Mouse (Mus musculus) kidney, embryonic 14.5 days (tissue): ENCODE results near the gene Tgfbr3. TPM values are rescaled to one million over a fixed set of nuclear protein-coding genes. Genes with fewer than 3 reads are reported as not detected.

Experiments used
- ATAC-seq: fragments of 200-750 bp; cut with Nextera tagmentation; 2 replicates; pipeline ENCODE4 v1.8.0; 2017; ENCODE audit warnings: moderate number of reproducible peaks, mild to moderate bottlenecking, moderate TSS enrichment, moderate library complexity; ENCODE audit not compliant: low FRiP score, low TSS enrichment
- H3K27ac ChIP-seq: fragments of 300-500 bp; sonication (generic); 2 replicates; pipeline ENCODE4 v1.5.1; 2014; ENCODE audit warnings: low read depth, mild to moderate bottlenecking, low read length, moderate library complexity, mixed read lengths
- H3K27me3 ChIP-seq: fragments of 300-500 bp; sonication (generic); 2 replicates; pipeline ENCODE4 v1.6.1; 2014; ENCODE audit warnings: mild to moderate bottlenecking, low read length; ENCODE audit not compliant: control insufficient read depth, insufficient read depth
- H3K36me3 ChIP-seq: fragments of 300-500 bp; sonication (generic); 2 replicates; pipeline ENCODE4 v1.6.1; 2014; ENCODE audit warnings: low read length, mixed read lengths; ENCODE audit not compliant: control insufficient read depth, insufficient read depth
- H3K4me1 ChIP-seq: fragments of 300-500 bp; sonication (generic); 2 replicates; pipeline ENCODE4 v1.6.1; 2014; ENCODE audit warnings: low read length, mixed read lengths; ENCODE audit not compliant: control insufficient read depth, insufficient read depth
- H3K4me2 ChIP-seq: fragments of 300-500 bp; sonication (generic); replicated peaks from 2 replicates; pipeline ENCODE4 v1.6.1; 2014; ENCODE audit warnings: low read depth, mild to moderate bottlenecking, low read length
- H3K4me3 ChIP-seq: fragments of 300-500 bp; sonication (generic); 2 replicates; pipeline ENCODE4 v1.5.1; 2014; ENCODE audit warnings: mild to moderate bottlenecking, low read length
- H3K9ac ChIP-seq: fragments of 300-500 bp; sonication (generic); 2 replicates; pipeline ENCODE4 v1.6.1; 2014; ENCODE audit warnings: low read depth, mild to moderate bottlenecking, low read length, moderate library complexity
- H3K9me3 ChIP-seq: fragments of 300-500 bp; sonication (generic); 2 replicates; pipeline ENCODE4 v1.6.1; 2016; ENCODE audit warnings: low read length; ENCODE audit not compliant: control insufficient read depth
- WGBS: fragments of 180-500 bp; shearing (Covaris S2); extraction: QIAGEN DNeasy Blood & Tissue Kit; methylation state at CpG from one replicate; pipeline ENCODE4 v1.1.7; 2014; 5-methylcytosine and 5-hydroxymethylcytosine counted together
- polyA plus RNA-seq: library from polyadenylated mRNA; unstranded; fragments of >200 nt; fragmentation: Nextera tagmentation; extraction: Ambion mirVana; gene quantifications from 2 replicates; pipeline ENCODE4 v1.2.1, GENCODE M21; 2014

Gene Tgfbr3
- polyA plus RNA-seq, 1 experiment from 2014 or later = 18.0 TPM

DNA sequence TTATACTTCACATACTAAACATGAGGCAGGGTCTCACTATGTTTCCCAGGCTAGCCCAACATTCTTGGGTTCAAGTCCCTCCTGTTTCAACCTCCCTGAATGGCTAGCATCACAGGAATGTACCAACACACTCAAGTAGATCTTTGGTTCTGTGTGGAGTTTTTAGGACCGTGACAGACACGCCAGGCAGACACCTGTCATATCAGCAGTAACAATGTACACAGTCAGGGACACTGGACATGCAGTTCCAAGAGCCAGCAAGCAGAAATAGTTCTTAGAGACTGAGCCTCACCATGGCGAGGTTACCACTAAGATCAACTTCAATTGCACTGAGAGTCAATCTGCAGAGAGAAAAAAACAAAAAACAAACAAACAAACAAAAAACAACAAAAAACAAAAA lies 22.9 kb downstream of the Tgfbr3 start:
- Histone ChIP-seq H3K9ac (no peak overlapping the region), H3K36me3 (no peaks in the 10 kb centered on the region; the same call in 1 of the 2 replicates), H3K27me3 (no peaks in the 10 kb centered on the region), H3K27ac (no peak overlapping the region), H3K4me1 (peaks cover 17% of the 10 kb centered on the region; the same call in 1 of the 2 replicates), H3K9me3 (no peaks in the 10 kb centered on the region), H3K4me2 (no peak overlapping the region), H3K4me3 (no peak overlapping the region)
- ATAC-seq = no peak
- 95% methylated on average over 3 of the region's 3 CpGs for WGBS

DNA sequence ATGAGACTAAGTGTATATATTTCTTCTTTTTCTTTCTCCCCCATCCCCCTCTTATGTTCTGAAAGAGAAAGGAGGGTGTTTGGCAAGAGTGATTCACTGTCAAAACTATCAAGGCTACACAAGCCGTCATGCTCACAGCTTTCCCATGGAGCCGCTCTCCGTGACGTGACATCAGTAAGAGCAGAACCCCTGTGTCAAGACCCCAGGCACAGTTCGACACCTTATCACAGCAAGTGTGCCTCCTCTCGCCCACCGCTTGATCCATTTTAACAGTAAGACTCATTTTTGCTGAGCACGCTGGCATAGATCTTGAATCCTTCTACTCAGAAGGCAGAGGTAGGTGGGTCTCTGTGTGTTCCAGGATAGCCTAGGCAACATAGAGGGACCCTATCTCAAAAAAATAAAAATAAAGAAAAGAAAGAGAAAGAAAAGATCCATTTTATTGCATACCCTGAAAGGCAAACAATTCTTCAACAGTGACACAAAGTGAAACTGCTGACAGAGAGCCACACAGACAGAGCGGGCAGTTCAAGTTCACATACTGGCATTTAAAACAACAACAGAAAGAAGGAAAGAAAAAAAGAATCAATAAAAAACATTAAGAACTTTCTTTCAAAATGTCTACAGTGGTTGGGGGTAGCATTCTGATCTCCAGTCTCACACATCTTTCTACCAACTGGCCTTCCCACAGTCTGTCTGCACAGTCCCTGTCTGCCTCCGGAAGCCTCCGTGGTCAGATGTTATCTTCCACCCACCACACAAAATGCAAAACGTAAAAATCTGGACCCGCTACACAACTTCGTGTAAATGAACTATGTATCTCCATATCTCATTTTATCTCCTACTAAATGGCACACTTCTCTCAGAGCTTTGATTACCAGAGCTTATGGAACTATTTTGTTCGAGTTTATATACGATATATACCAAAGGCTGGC lies 24.7 kb downstream of the Tgfbr3 start:
- Histone ChIP-seq H3K4me2 (no peak overlapping the region), H3K27ac (no peak overlapping the region), H3K9me3 (no peaks in the 10 kb centered on the region), H3K9ac (no peak overlapping the region), H3K4me3 (no peak overlapping the region), H3K27me3 (no peaks in the 10 kb centered on the region), H3K36me3 (no peaks in the 10 kb centered on the region; the same call in 1 of the 2 replicates), H3K4me1 (peaks cover 15% of the 10 kb centered on the region; the same call in 1 of the 2 replicates)
- 89% methylated on average over 16 of the region's 16 CpGs for WGBS
- ATAC-seq = no peak

DNA sequence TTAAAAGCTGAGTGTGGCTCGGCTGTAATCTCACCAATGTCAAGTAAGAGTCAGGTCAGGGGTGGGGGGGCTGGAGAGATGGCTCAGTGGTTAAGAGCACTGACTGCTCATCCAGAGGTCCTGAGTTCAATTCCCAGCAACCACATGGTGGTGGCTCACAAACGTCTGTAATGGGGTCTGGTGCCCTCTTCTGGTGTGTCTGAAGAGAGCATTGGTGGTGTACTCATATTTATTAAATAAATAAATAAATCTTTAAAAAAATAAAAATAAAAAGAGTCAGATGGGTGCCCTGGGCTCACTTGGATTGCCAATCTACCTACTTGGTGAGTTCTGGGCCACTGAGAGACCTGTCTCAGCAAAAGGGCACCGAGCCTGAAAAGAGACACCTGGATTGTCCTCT lies 25.6 kb downstream of the Tgfbr3 start:
- 94% methylated on average over 3 of the region's 3 CpGs for WGBS
- no peaks in the 10 kb centered on the region for H3K9me3 ChIP-seq
- no peak overlapping the region for H3K4me3 ChIP-seq
- peaks cover 10% of the 10 kb centered on the region; the same call in 1 of the 2 replicates for H3K4me1 ChIP-seq
- no peak overlapping the region for H3K9ac ChIP-seq
- no peak overlapping the region for H3K27ac ChIP-seq
- H3K27me3 ChIP-seq = no peaks in the 10 kb centered on the region
- no peak for ATAC-seq
- H3K4me2 ChIP-seq = no peak overlapping the region
- H3K36me3 ChIP-seq = no peaks in the 10 kb centered on the region; the same call in 1 of the 2 replicates

GRCm38 (mm10) chr5:107261930-107262329 lies 27.5 kb downstream of the Tgfbr3 start:
- Histone ChIP-seq H3K27ac (no peak overlapping the region), H3K4me3 (no peak overlapping the region), H3K9me3 (no peaks in the 10 kb centered on the region), H3K9ac (no peak overlapping the region), H3K4me1 (no peaks in the 10 kb centered on the region; the same call in 1 of the 2 replicates), H3K4me2 (no peak overlapping the region), H3K27me3 (no peaks in the 10 kb centered on the region), H3K36me3 (no peaks in the 10 kb centered on the region; the same call in 1 of the 2 replicates)
- 77% methylated on average over 6 of the region's 6 CpGs for WGBS
- ATAC-seq = no peak

DNA sequence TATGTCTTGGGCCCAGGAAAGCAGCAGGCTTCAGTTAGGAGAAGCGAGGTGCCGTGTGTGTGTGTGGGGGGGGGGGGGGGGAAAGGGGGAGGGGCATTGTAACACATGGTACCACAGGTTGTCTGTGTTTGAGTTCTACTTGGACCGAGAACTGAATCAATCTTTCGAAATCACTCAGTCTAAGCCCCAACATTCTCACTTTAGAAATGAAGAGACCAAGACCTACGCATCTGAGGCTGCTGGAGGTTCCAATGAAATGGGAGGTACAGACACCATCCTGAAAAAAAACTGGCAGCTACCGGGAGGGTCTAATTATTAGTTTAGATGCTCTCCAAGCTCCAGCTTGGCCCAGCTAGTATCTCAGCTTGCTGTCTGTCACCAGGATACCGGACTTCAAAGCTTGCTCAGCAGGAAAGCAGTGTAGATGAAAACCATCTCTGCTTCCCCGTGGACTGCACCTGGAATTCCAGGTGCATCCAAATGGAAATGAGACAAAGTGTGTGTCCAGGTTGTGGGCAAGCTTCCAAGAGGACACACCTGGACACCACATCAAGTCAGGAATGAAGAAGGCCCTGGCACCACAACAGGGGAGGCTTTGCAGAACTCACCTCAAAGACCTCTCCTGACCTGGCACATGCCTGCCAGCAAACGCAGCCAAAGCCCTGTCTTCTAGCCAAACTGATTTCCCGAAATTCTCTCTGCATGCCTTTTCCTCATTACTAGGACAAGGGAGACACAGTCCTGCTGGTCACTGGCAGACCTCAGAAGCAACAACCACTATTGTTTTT lies 28.5 kb downstream of the Tgfbr3 start:
- H3K9ac ChIP-seq = no peak overlapping the region
- no peaks in the 10 kb centered on the region for H3K9me3 ChIP-seq
- no peak overlapping the region for H3K4me3 ChIP-seq
- H3K4me2 ChIP-seq = no peak overlapping the region
- ATAC-seq = no peak
- no peak overlapping the region for H3K27ac ChIP-seq
- WGBS = 71% methylated on average over 10 of the region's 10 CpGs
- H3K27me3 ChIP-seq = no peaks in the 10 kb centered on the region
- H3K36me3 ChIP-seq = no peaks in the 10 kb centered on the region; the same call in 1 of the 2 replicates
- no peaks in the 10 kb centered on the region for H3K4me1 ChIP-seq

DNA sequence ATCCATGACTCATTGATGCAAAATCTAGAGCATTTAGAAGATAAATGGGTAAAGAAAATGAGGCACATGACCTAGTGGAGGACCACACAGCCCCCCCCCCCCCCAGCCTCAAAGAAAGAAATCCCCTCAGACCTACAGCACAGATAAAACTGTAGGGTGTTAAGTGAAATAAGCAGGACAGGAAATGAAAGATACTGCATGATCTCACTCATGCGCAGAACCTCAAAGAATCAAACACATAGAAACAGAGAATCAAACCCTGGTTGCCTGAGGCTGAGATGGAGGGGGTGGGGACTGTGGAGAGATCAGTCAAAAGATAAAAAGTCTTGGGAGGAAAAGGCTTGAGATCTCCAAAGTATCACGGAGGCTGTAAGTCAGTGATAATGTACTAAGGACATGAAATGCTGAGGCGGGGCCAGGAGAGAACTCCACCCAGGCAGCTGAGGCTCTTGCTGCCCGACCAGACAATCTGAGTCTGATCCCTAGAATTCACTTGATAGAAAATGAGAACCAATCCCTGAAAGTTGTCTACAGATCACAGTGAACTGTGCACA lies 29.9 kb downstream of the Tgfbr3 start:
- H3K4me1 ChIP-seq = no peaks in the 10 kb centered on the region
- H3K4me2 ChIP-seq = no peak overlapping the region
- no peak overlapping the region for H3K9ac ChIP-seq
- ATAC-seq = no peak
- 0 out of 2 replicates have a peak, but pooled peaks cover 2% of the 10 kb centered on the region for H3K9me3 ChIP-seq
- 82% methylated on average over 4 of the region's 4 CpGs for WGBS
- no peak overlapping the region for H3K4me3 ChIP-seq
- no peak overlapping the region for H3K27ac ChIP-seq
- no peaks in the 10 kb centered on the region for H3K27me3 ChIP-seq
- H3K36me3 ChIP-seq = peaks cover 2% of the 10 kb centered on the region; the same call in 1 of the 2 replicates

DNA sequence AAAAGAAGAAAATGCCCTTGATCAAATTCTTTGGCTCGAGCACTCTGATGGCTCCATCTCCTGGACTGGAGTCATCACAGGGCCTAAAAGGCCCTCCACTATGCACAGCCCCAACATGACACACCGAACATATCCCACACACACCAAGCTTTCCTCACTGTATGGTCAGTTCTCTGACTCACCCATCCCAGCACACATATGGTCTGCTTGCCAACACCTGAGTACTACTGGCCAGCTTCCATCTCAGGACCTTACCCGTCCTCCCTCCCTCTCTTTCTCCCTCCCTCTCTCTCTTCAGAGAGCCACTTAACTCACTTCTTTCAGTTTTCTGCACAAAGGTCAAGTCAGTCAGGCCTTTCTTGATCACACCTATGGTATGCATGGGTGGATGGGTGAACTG lies 36.0 kb downstream of the Tgfbr3 start:
- peaks cover 2% of the 10 kb centered on the region; the same call in 1 of the 2 replicates for H3K36me3 ChIP-seq
- no peak overlapping the region for H3K4me2 ChIP-seq
- no peak for ATAC-seq
- no peak overlapping the region for H3K9ac ChIP-seq
- H3K27ac ChIP-seq = no peak overlapping the region
- H3K4me1 ChIP-seq = peaks cover 14% of the 10 kb centered on the region
- H3K27me3 ChIP-seq = no peaks in the 10 kb centered on the region
- H3K9me3 ChIP-seq = peaks cover 10% of the 10 kb centered on the region; the same call in 1 of the 2 replicates
- 95% methylated on average over 3 of the region's 3 CpGs for WGBS
- H3K4me3 ChIP-seq = no peak overlapping the region

- no peak for ATAC-seq
- Histone ChIP-seq H3K4me2 (no peak overlapping the region), H3K4me3 (no peak overlapping the region), H3K9me3 (peaks cover 10% of the 10 kb centered on the region; the same call in 1 of the 2 replicates), H3K27me3 (no peaks in the 10 kb centered on the region), H3K27ac (no peak overlapping the region), H3K9ac (no peak overlapping the region), H3K36me3 (peaks cover 2% of the 10 kb centered on the region; the same call in 1 of the 2 replicates), H3K4me1 (peaks cover 14% of the 10 kb centered on the region)
- WGBS = 69% methylated on average over 1 of the region's 1 CpGs
Observed at GRCm38 (mm10) chr5:107252435-107252834, 37.0 kb downstream of the Tgfbr3 start.
